Mouse (Mus musculus) bone marrow macrophage, adult 2 months (primary cell): Measurements from ENCODE around the gene Mtmr10.

Experiments used
- CTCF ChIP-seq: IDR thresholded peaks from 2 replicates; pipeline ENCODE4 v1.5.1; 2012; ENCODE audit warnings: low read depth, mild to moderate bottlenecking, low read length, moderate library complexity
- POLR2A ChIP-seq: IDR thresholded peaks from 2 replicates; pipeline ENCODE4 v1.6.1; 2012; ENCODE audit warnings: mild to moderate bottlenecking, low read depth, low read length, borderline replicate concordance

GRCm38 (mm10) chr7:64357405-64357804 is 70.0 kb downstream of the Mtmr10 start:
- TF ChIP-seq POLR2A (no peak), CTCF (no peak)
